In the genomic region with DNA sequence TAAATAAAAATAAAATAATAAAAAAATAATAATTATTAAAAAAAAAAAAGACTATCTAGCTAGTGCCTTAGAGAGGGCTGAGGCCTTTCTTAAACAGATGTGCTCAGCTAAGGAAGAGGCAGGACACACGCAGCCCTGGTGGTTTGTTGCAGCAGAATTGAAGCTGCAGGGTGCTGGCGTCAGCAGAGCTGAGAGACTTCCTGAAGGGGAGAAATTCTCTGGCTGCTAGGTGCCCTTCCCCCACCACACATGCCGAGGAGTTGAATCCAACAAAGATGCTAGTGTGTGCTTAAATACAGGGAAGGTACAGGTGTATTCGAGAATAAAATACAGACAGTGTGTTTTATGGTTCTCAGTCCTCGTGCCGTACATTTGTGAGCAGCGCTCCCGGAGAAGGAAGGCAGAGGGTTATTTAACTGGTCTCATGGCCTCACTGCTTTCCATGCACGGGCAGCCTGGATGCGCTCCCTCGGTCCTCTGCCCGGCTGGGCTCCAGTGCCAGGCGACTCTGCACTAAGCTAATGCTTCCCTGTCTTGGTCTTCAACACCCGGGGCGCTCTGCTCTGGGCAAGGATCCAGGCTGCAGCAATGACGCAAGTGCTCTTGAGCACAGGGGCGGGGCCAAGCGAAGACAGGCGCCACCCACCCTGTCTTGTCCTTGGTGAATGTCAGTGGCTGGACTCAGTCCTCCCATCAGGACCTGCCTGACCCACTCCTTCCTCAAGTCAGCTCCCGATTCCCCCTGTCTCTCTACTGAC, we compare ENCODE assay signal across 8 mouse cellular contexts. TPM values are rescaled to one million over a fixed set of nuclear protein-coding genes. Genes with fewer than 3 reads are reported as not detected.
A peak's percentile ranks its signal among the peaks of the same experiment; 100 is the strongest.
DNase-seq lines count a peak whose midpoint lies in the region; ATAC-seq and TF ChIP-seq lines count a peak whose summit lies in the region.

No protein-coding gene starts in this region.

- no peak for TF ChIP-seq POLR2A in spleen, adult 2 months (IDR thresholded peaks at IDR 0.05; ENCODE audit: low read depth, low read length)
- no peak for TF ChIP-seq POLR2A in heart, adult 2 months (IDR thresholded peaks at IDR 0.05; ENCODE audit: insufficient read depth, low read depth, low read length)
- TF ChIP-seq POLR2A in kidney, adult 2 months (IDR thresholded peaks at IDR 0.05; ENCODE audit: low read depth, low read length), result no peak
- TF ChIP-seq POLR2A in limb, embryonic 14.5 days (IDR thresholded peaks at IDR 0.05; ENCODE audit: borderline replicate concordance, extremely low read depth, insufficient read depth, insufficient read length), result no peak

- no peak overlapping the region; the same call in 1 of the 2 replicates for H3K9ac ChIP-seq in heart, adult 2 months (ENCODE audit: low read depth, low read length)
- H3K9ac ChIP-seq in limb, embryonic 14.5 days (ENCODE audit: low read depth, low read length, severe bottlenecking), result 0 out of 2 replicates have a peak overlapping the region, but pooled peaks have one; percentile 34
- peak overlapping the region; percentile 50 for H3K9ac ChIP-seq in midbrain, embryonic 15.5 days

- TF ChIP-seq CTCF in spleen, adult 2 months (IDR thresholded peaks at IDR 0.05; ENCODE audit: extremely low read depth, insufficient read depth, insufficient read length, insufficient replicate concordance), result no peak
- no peak for TF ChIP-seq CTCF in heart, adult 2 months (IDR thresholded peaks at IDR 0.05)
- no peak for TF ChIP-seq CTCF in kidney, adult 2 months (conservative IDR thresholded peaks at IDR 0.05; ENCODE audit: insufficient read depth, insufficient read length, low read depth, low read length)

- H3K4me3 ChIP-seq in spleen, adult 2 months (ENCODE audit: extremely low read depth, insufficient read depth, insufficient read length), result peak overlapping the region; percentile 38
- peak overlapping the region; percentile 61 for H3K4me3 ChIP-seq in embryonic facial prominence, embryonic 10.5 days
- H3K4me3 ChIP-seq in heart, adult 2 months, result peak overlapping the region; percentile 32; the same call in 1 of the 2 replicates
- peak overlapping the region; percentile 0; the same call in 1 of the 2 replicates for H3K4me3 ChIP-seq in kidney, adult 2 months (ENCODE audit: insufficient read depth, low read depth, low read length)
- H3K4me3 ChIP-seq in limb, embryonic 14.5 days (replicated peaks; ENCODE audit: low read length), result peak overlapping the region; percentile 22
- H3K4me3 ChIP-seq in midbrain, embryonic 15.5 days, result peak overlapping the region; percentile 39

- H3K27me3 ChIP-seq in spleen, adult 2 months (ENCODE audit: control insufficient read depth, insufficient read depth, low read length), result no peaks in the 10 kb centered on the region
- peaks cover 20% of the 10 kb centered on the region for H3K27me3 ChIP-seq in embryonic facial prominence, embryonic 10.5 days (replicated peaks; ENCODE audit: low read depth, poor library complexity, severe bottlenecking)
- H3K27me3 ChIP-seq in heart, adult 2 months (ENCODE audit: control insufficient read depth, insufficient read depth, low read length), result no peaks in the 10 kb centered on the region
- no peaks in the 10 kb centered on the region for H3K27me3 ChIP-seq in kidney, adult 2 months (replicated peaks; ENCODE audit: control insufficient read depth, insufficient read depth, low read length)
- H3K27me3 ChIP-seq in limb, embryonic 14.5 days (ENCODE audit: control insufficient read depth, insufficient read depth, low read length), result no peaks in the 10 kb centered on the region
- H3K27me3 ChIP-seq in midbrain, embryonic 15.5 days (replicated peaks), result no peaks in the 10 kb centered on the region; the same call in 1 of the 2 replicates

- H3K9me3 ChIP-seq in embryonic facial prominence, embryonic 10.5 days, result no peaks in the 10 kb centered on the region
- no peaks in the 10 kb centered on the region for H3K9me3 ChIP-seq in limb, embryonic 14.5 days (ENCODE audit: control insufficient read depth, low read length)
- H3K9me3 ChIP-seq in midbrain, embryonic 15.5 days, result no peaks in the 10 kb centered on the region

- H3K4me2 ChIP-seq in limb, embryonic 14.5 days (replicated peaks; ENCODE audit: low read depth, low read length, severe bottlenecking), result peak overlapping the region; percentile 59
- peak overlapping the region; percentile 67 for H3K4me2 ChIP-seq in midbrain, embryonic 15.5 days

- no peaks in the 10 kb centered on the region for H3K79me2 ChIP-seq in heart, adult 2 months (replicated peaks; ENCODE audit: control insufficient read depth, insufficient read depth, low read length)

- 3% methylated on average over 20 of the region's 20 CpGs for WGBS in spleen, adult 2 months
- WGBS in embryonic facial prominence, embryonic 10.5 days, result 1% methylated on average over 20 of the region's 20 CpGs
- WGBS in heart, adult 2 months, result 3% methylated on average over 20 of the region's 20 CpGs
- WGBS in kidney, adult 2 months, result 2% methylated on average over 20 of the region's 20 CpGs
- under 1% methylated on average over 19 of the region's 20 CpGs for WGBS in limb, embryonic 14.5 days
- 1% methylated on average over 20 of the region's 20 CpGs for WGBS in midbrain, embryonic 15.5 days

- no peaks in the 10 kb centered on the region; the same call in 1 of the 2 replicates for H3K4me1 ChIP-seq in spleen, adult 2 months (ENCODE audit: control insufficient read depth, insufficient read depth, insufficient read length)
- peaks cover 36% of the 10 kb centered on the region for H3K4me1 ChIP-seq in embryonic facial prominence, embryonic 10.5 days
- peaks cover 2% of the 10 kb centered on the region for H3K4me1 ChIP-seq in heart, adult 2 months (ENCODE audit: control insufficient read depth, insufficient read depth, low read length)
- no peaks in the 10 kb centered on the region for H3K4me1 ChIP-seq in kidney, adult 2 months (ENCODE audit: control insufficient read depth, insufficient read depth, low read length)
- peaks cover 26% of the 10 kb centered on the region for H3K4me1 ChIP-seq in limb, embryonic 14.5 days (ENCODE audit: control insufficient read depth, insufficient read depth, low read length)
- peaks cover 38% of the 10 kb centered on the region for H3K4me1 ChIP-seq in midbrain, embryonic 15.5 days

- ATAC-seq in limb, embryonic 14.5 days (ENCODE audit: low FRiP score, low read depth), result peak; percentile 35; the same call in 1 of the 2 replicates
- ATAC-seq in midbrain, embryonic 15.5 days (replicated peaks), result peak; percentile 83

- DNase-seq in spleen, adult 2 months (ENCODE audit: low read depth in 1 of 2, low spot score in 2 of 2), result no peak
- DNase-seq in spleen, adult 12 weeks (ENCODE audit: low spot score), result no peak
- DNase-seq in embryonic facial prominence, embryonic 10.5 days (ENCODE audit: low spot score), result peak; percentile 79
- DNase-seq in heart, adult 2 months, result peak; percentile 88 to 89
- peak; percentile 91 for DNase-seq in kidney, adult 2 months
- DNase-seq in limb, embryonic 14.5 days (ENCODE audit: low spot score), result peak; percentile 57
- DNase-seq in spleen, postnatal 4 days (ENCODE audit: low spot score in 2 of 2), result peak; percentile 50 to 68

- TF ChIP-seq EP300 in heart, adult 2 months (IDR thresholded peaks at IDR 0.05; ENCODE audit: insufficient read depth, low read depth, low read length), result no peak

- intact Hi-C loops in heart, adult 2 months (cut with DNase I), result loop anchor here (1.0 kb wide), 1 partner anchor 20 kb away; no protein-coding TSS in a partner anchor

- no peak overlapping the region for H3K27ac ChIP-seq in spleen, adult 2 months (ENCODE audit: insufficient read depth, low read length)
- H3K27ac ChIP-seq in embryonic facial prominence, embryonic 10.5 days (replicated peaks), result peak overlapping the region; percentile 72
- H3K27ac ChIP-seq in heart, adult 2 months, result peak overlapping the region; percentile 20; the same call in 1 of the 2 replicates
- no peak overlapping the region for H3K27ac ChIP-seq in kidney, adult 2 months (ENCODE audit: insufficient read depth, low read depth, low read length)
- H3K27ac ChIP-seq in limb, embryonic 14.5 days (replicated peaks; ENCODE audit: low read depth, low read length), result 0 out of 2 replicates have a peak overlapping the region, but pooled peaks have one; percentile 14
- peak overlapping the region; percentile 86 for H3K27ac ChIP-seq in midbrain, embryonic 15.5 days

- no peaks in the 10 kb centered on the region for H3K36me3 ChIP-seq in spleen, adult 2 months (ENCODE audit: control insufficient read depth, insufficient read depth, low read length)
- H3K36me3 ChIP-seq in embryonic facial prominence, embryonic 10.5 days (replicated peaks), result no peaks in the 10 kb centered on the region
- H3K36me3 ChIP-seq in heart, adult 2 months (ENCODE audit: control insufficient read depth, insufficient read depth, low read length), result no peaks in the 10 kb centered on the region
- H3K36me3 ChIP-seq in kidney, adult 2 months (ENCODE audit: control insufficient read depth, insufficient read depth, low read length), result no peaks in the 10 kb centered on the region
- H3K36me3 ChIP-seq in limb, embryonic 14.5 days (ENCODE audit: control insufficient read depth, insufficient read depth, low read length), result no peaks in the 10 kb centered on the region
- no peaks in the 10 kb centered on the region for H3K36me3 ChIP-seq in midbrain, embryonic 15.5 days (replicated peaks)

RNA-seq across cellular contexts. Expression of gene Pde10a, which starts 19.3 kb away (rescaled TPM):
- 1.5 and 3.2 TPM in 2 replicates for polyA plus RNA-seq in spleen, adult 2 months (2012; rRNA removed)
- 2.2 and 3.0 TPM in 2 replicates for polyA plus RNA-seq in embryonic facial prominence, embryonic 10.5 days (2016; fragmentation: Nextera tagmentation; extraction: Ambion mirVana)
- total RNA-seq in heart, adult 2 months (2021), result 1 to 10 TPM; 1.9 to 2.2 TPM
- 1.4 and 2.3 TPM in 2 replicates for polyA plus RNA-seq in heart, adult 2 months (2012; rRNA removed)
- polyA plus RNA-seq in kidney, adult 2 months (2012; rRNA removed), result 1.8 and 2.0 TPM in 2 replicates
- 5.0 and 5.8 TPM in 2 replicates for polyA plus RNA-seq in limb, embryonic 14.5 days (2012; rRNA removed)
- polyA plus RNA-seq in limb, embryonic 14.5 days (2014; fragmentation: Nextera tagmentation; extraction: Ambion mirVana), result 3.1 and 3.8 TPM in 2 replicates
- 14.9 and 17.3 TPM in 2 replicates for polyA plus RNA-seq in midbrain, embryonic 15.5 days (2015; fragmentation: Nextera tagmentation; extraction: Ambion mirVana)

Comparison
In these comparisons a context has a peak if more than half of its experiments do, and no peak if none do; other contexts are left out.
1. DNase-seq: peak in embryonic facial prominence, embryonic 10.5 days (single experiment), heart, adult 2 months (2 of 2), kidney, adult 2 months (single experiment), limb, embryonic 14.5 days (single experiment) and spleen, postnatal 4 days (2 of 2); none in spleen, adult 2 months (0 of 2) and spleen, adult 12 weeks (single experiment).
2. H3K27ac ChIP-seq: peak in embryonic facial prominence, embryonic 10.5 days (single experiment), heart, adult 2 months (single experiment), limb, embryonic 14.5 days (single experiment) and midbrain, embryonic 15.5 days (single experiment); none in spleen, adult 2 months (single experiment) and kidney, adult 2 months (single experiment).
3. H3K4me3 ChIP-seq: peak in every context shown above with its lines; median percentile 61 in embryonic facial prominence, embryonic 10.5 days; 39 in midbrain, embryonic 15.5 days; 38 in spleen, adult 2 months; 32 in heart, adult 2 months; 22 in limb, embryonic 14.5 days; 0 in kidney, adult 2 months.